Mouse (Mus musculus) adrenal gland (tissue): ENCODE measurements at regions not wholly inside any gene's neighbourhood (a gene's known extent, or its start where the extent isn't known, plus 50 kb on each side); places are given as distances from the start of the nearest gene placed in this dataset.
"Not testable (repeated sequence)": the region's sequence is repeated elsewhere in the genome, so short reads cannot be mapped to it uniquely, and the experiment has no call there.

Experiments
- intact Hi-C: fragments of 180-260 bp; cut with DNase I; formaldehyde crosslinking; loops from one replicate; pipeline ENCODE4 v1.15.1; 2025

GRCm38 (mm10) chr7:137522450-137522849 lies 85.0 kb downstream of the Glrx3 start:
- intact Hi-C loops: no loop called here

GRCm38 (mm10) chr7:137533476-137533875 lies 96.1 kb downstream of the Glrx3 start:
- intact Hi-C loops: no loop called here

GRCm38 (mm10) chr7:137549991-137550390 lies 112.6 kb downstream of the Glrx3 start:
- intact Hi-C loops: loop anchor here (1.0 kb wide), 1 partner anchor 72 kb away; no protein-coding TSS in a partner anchor

- intact Hi-C loops: no loop called here
These were observed 115.3 kb downstream of the Glrx3 start for GRCm38 (mm10) chr7:137552551-137553198.

- intact Hi-C loops: no loop called here
These were observed 118.1 kb downstream of the Glrx3 start for GRCm38 (mm10) chr7:137555481-137555880.

- intact Hi-C loops: no loop called here
These were observed 120.0 kb downstream of the Glrx3 start for GRCm38 (mm10) chr7:137557439-137557838.

GRCm38 (mm10) chr7:137558871-137559270 lies 121.5 kb downstream of the Glrx3 start:
- intact Hi-C loops: no loop called here

GRCm38 (mm10) chr7:137570199-137570598 lies 132.8 kb downstream of the Glrx3 start:
- intact Hi-C loops: no loop called here

- intact Hi-C loops: no loop called here
These were observed 138.1 kb downstream of the Glrx3 start for GRCm38 (mm10) chr7:137575491-137575890.

GRCm38 (mm10) chr7:137576251-137576650 lies 138.8 kb downstream of the Glrx3 start:
- intact Hi-C loops: no loop called here

- intact Hi-C loops: no loop called here
These were observed 146.1 kb downstream of the Glrx3 start for GRCm38 (mm10) chr7:137583556-137583955.

GRCm38 (mm10) chr7:137584916-137585315 lies 147.5 kb downstream of the Glrx3 start:
- intact Hi-C loops: not testable (repeated sequence)

GRCm38 (mm10) chr7:137593570-137593969 lies 156.2 kb downstream of the Glrx3 start:
- intact Hi-C loops: no loop called here

- intact Hi-C loops: no loop called here
These were observed 158.2 kb downstream of the Glrx3 start for GRCm38 (mm10) chr7:137595567-137595966.

GRCm38 (mm10) chr7:137596161-137596560 lies 158.7 kb downstream of the Glrx3 start:
- intact Hi-C loops: no loop called here

- intact Hi-C loops: loop anchor here (2.0 to 5.0 kb wide), 3 partner anchors 180 to 824 kb away; no protein-coding TSS in a partner anchor
These were observed 165.6 kb downstream of the Glrx3 start for GRCm38 (mm10) chr7:137603039-137603438.

- intact Hi-C loops: no loop called here
These were observed 172.3 kb downstream of the Glrx3 start for GRCm38 (mm10) chr7:137609752-137610151.

- intact Hi-C loops: no loop called here
These were observed 173.9 kb downstream of the Glrx3 start for GRCm38 (mm10) chr7:137611363-137611762.

GRCm38 (mm10) chr7:137611891-137612522 lies 174.6 kb downstream of the Glrx3 start:
- intact Hi-C loops: no loop called here

GRCm38 (mm10) chr7:137618406-137619133 lies 181.2 kb downstream of the Glrx3 start:
- intact Hi-C loops: no loop called here

- intact Hi-C loops: no loop called here
These were observed 181.9 kb downstream of the Glrx3 start for GRCm38 (mm10) chr7:137619286-137619789.

GRCm38 (mm10) chr7:137628266-137628665 lies 190.9 kb downstream of the Glrx3 start:
- intact Hi-C loops: no loop called here
